Mouse (Mus musculus) adrenal gland, postnatal 36 days (tissue): ENCODE results near the gene Arhgap15. TPM values are rescaled to one million over a fixed set of nuclear protein-coding genes. Genes with fewer than 3 reads are reported as not detected.

ENCODE experiments used
- DNase-seq, 2 experiments: peaks; one replicate each; pipeline ENCODE4 v3.0.0; 2021; ENCODE audit warnings: mixed read lengths in 1 of 2
- total RNA-seq, 2 experiments: library from RNA; stranded (reverse); gene quantifications; 2 replicates each; pipeline ENCODE4 v1.2.3; 2021

The Arhgap15 gene
- total RNA-seq, 2 experiments from 2014 or later, result 1.7 to 3.3 TPM

GRCm38 (mm10) chr2:43931687-43932086 is 183.1 kb downstream of the Arhgap15 start:
- DNase-seq, result no peak

DNA sequence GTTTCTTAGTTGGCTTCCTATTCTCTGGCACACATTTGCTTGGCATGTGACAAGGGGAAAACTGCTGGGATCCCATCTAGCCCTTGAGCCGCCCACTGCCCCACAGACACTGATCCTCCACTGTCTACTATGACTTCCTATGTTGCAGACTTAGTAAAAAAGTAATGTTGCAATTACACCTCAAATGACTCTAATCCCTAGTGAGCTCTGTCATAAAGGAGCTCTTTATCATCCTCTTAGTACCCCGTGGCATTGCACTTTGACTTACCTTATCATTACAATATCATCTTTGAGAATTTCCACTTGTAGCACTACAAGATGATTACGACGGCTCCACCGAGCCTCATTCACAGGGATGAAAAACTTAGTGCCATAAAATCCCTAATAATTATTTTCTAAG is 190.6 kb downstream of the Arhgap15 start:
- no peak for DNase-seq

GRCm38 (mm10) chr2:43945679-43946078 is 197.1 kb downstream of the Arhgap15 start:
- no peak for DNase-seq

- DNase-seq, result no peak
Observed at GRCm38 (mm10) chr2:43949775-43950492, 201.3 kb downstream of the Arhgap15 start.

- DNase-seq, result no peak
Observed at GRCm38 (mm10) chr2:43950741-43951140, 202.1 kb downstream of the Arhgap15 start.

- DNase-seq, result no peak
Observed at GRCm38 (mm10) chr2:43959189-43959588, 210.6 kb downstream of the Arhgap15 start.

- no peak for DNase-seq
Observed at GRCm38 (mm10) chr2:43962466-43962865, 213.8 kb downstream of the Arhgap15 start.

- DNase-seq, result peak; percentile 33 to 40
Observed at GRCm38 (mm10) chr2:43968581-43968980, 220.0 kb downstream of the Arhgap15 start.

DNA sequence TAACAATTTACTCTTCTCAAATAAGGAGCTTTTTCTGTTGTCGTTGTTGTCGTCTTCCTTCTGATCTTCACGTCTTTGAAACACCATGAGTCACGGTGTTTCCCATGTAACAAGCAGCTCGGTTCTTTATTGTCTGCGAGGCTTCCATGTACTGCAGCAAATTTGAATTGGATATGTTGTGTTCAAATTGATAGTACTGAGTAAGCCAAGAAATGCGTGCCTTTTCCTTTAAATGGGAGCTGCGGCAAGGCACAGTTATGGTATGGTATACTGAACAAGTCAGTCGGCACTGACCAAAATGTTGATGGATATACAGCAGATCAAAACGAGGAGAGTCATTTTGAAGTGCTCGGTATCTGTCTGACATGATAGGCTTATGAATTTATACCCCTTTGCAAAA is 229.1 kb downstream of the Arhgap15 start:
- no peak for DNase-seq

- no peak for DNase-seq
Observed at GRCm38 (mm10) chr2:43978177-43979013, 229.8 kb downstream of the Arhgap15 start.

GRCm38 (mm10) chr2:43986066-43986465 is 237.4 kb downstream of the Arhgap15 start:
- DNase-seq, result no peak

DNA sequence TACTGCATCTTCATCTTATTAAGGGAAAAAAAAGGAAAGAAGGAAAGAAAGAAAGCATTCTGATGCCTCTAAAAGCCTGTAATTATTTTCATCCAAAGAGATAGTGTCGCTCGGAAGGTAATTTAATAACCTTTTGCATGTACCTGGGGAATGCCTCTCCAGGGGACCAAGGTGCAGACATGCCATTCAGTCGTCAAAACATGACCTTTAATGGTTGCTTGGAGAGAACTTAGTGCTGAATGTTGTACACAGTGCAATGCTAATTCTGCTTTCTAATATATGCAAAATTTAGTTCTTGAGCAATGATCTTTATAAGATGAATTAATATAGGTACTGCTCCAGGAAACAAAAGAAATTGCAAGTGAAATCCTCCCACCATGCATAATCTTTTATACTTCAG is 239.3 kb downstream of the Arhgap15 start:
- no peak for DNase-seq

GRCm38 (mm10) chr2:43989850-43990249 is 241.2 kb downstream of the Arhgap15 start:
- DNase-seq, result no peak

DNA sequence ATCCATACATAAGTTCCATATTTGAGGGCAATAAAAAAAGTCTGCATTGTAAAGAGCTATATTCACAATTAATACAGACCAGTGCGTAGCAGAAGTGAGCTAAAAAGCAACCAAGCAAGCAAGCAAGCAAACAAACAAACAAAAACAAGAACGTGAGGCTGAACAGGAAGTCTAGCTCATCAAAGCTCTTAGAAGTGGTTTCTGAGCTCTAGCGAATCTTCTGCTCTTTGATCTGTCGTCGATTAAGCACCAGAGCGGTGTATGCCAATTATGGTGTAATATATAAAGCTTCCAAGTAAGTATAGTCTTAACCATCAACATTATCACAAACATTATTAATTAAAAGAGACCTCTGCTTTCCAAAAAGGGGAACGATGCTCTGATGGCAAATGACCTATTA is 243.9 kb downstream of the Arhgap15 start:
- no peak for DNase-seq

DNA sequence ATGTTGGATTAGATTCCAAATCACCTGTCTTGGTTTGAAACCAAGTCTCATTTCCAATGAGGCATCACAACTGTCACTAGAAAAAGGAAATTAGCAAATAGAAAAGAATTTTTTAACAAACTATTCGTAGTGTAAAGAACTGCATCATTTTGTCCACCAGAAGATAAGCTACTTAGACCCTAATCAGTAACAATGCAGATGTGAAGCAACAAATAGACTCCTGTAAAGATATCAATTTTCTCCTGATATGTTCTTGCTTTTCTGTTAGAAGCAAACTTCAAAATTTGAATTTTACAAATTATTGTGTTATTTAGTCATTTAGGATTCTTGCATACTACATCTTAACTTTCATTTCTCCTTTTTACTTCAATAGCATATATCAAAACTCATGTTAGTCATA is 253.8 kb downstream of the Arhgap15 start:
- DNase-seq, result no peak

GRCm38 (mm10) chr2:44010249-44010648 is 261.6 kb downstream of the Arhgap15 start:
- DNase-seq, result no peak

DNA sequence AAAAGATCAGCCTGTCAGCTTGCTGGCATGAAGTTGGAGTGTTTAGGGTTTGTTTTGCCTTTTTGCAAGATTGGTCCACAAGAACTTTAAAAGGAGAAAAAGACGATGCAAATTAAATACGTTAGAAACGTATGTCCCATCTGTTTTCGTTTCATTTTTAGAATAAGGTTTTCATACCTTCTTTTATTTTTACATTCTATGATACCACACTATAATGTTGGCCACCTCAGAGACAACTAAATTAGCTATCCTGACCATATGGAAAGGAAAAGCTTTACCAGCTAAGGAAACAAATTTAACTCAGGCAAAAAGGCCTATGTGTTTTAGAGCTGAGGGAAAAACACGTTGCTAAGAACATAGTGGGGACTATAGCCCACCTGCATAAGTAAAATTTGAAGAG is 264.8 kb downstream of the Arhgap15 start:
- DNase-seq, result no peak

GRCm38 (mm10) chr2:44016720-44017119 is 268.1 kb downstream of the Arhgap15 start:
- DNase-seq, result no peak

DNA sequence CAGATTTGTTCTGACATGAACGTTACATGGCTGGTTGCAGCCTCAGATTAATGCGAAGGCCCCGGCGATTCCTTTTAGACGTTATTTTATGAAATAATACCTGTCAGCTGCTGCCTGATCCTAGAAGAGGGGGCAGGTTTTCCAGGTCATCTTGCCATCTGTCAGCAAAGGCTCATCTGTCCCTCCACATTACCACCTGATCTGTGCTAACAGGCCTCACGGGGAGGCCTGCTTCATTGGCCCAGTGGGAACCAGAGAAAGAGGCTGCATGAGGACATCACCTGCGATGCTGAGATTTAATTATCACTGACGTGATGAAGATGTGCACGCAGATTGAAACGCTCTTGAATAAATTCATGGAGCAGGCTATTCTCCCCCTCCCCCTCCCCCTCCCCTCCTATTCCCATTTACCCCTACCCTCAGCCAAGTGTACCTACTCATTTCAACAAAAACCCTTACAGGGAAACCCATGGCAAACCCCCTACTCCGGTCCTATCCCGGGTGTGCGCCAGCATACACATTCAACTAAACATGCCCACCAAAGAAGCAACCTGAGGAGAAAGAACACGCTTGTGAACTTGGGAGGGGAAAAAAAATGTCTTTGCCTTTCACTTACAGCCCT is 268.9 kb downstream of the Arhgap15 start:
- no peak for DNase-seq

- no peak for DNase-seq
Observed at GRCm38 (mm10) chr2:44018033-44018432, 269.4 kb downstream of the Arhgap15 start.

GRCm38 (mm10) chr2:44024704-44025103 is 276.1 kb downstream of the Arhgap15 start:
- DNase-seq, result peak; percentile 1 to 2

- no peak for DNase-seq
Observed at GRCm38 (mm10) chr2:44029035-44029715, 280.6 kb downstream of the Arhgap15 start.
